Mouse (Mus musculus) lung, adult 10 weeks (tissue): ENCODE data around the gene Ormdl3. TPM values are rescaled to one million over a fixed set of nuclear protein-coding genes. Genes with fewer than 3 reads are reported as not detected.

Experiments
- polyA plus RNA-seq: library from polyadenylated mRNA; stranded (reverse); fragments of 350-450 nt; fragmentation: Illumina TruSeq; extraction: RNeasy Lipid Tissue Mini Kit (QIAGEN cat#74804); gene quantifications from one replicate; pipeline ENCODE4 v1.2.3, GENCODE M21; 2014; ENCODE audit warnings: low read depth, low replicate concordance; ENCODE audit not compliant: insufficient read depth

Gene Ormdl3
- 36.1 TPM for polyA plus RNA-seq

GRCm38 (mm10) chr11:98586892-98587563 lies at the start of gene Ormdl3:
Gene Ormdl3 (minus strand): TSS chr11:98587368.

GRCm38 (mm10) chr11:98625611-98626410 lies 38.6 kb upstream of the Ormdl3 start, which contains the start of the genes Gm12355 and Gsdma3:
Gene Gm12355 (minus strand): TSS chr11:98625661.
Gene Gsdma3 (plus strand): TSS chr11:98626360.

DNA sequence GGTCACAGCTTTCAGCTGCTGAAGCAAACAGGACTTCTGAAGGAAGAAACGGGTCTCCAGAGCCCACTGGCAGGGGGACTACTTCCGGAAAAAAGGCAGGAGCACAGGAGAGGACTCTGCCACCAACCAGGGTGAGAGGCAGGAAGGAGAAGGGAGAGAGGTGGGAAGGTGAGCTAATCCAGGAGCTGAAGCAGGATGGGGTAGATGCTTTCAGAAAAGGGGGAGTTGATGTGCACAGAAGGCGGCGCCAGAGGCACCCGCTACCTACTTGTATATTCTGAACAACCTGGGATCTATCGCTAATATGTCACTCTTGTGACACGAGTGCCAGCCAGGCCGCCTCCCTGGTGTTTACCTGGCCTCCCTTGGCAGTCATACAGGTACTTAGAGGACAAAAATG lies 10.8 kb upstream of the Ormdl3 start, which contains the start of gene Lrrc3c:
Gene Lrrc3c (plus strand): TSS at position 301 of the 400 bp plus-strand sequence.

GRCm38 (mm10) chr11:98550975-98551828 lies 36.0 kb downstream of the Ormdl3 start, which contains the start of gene Zpbp2:
Gene Zpbp2 (plus strand): TSS chr11:98551097.

DNA sequence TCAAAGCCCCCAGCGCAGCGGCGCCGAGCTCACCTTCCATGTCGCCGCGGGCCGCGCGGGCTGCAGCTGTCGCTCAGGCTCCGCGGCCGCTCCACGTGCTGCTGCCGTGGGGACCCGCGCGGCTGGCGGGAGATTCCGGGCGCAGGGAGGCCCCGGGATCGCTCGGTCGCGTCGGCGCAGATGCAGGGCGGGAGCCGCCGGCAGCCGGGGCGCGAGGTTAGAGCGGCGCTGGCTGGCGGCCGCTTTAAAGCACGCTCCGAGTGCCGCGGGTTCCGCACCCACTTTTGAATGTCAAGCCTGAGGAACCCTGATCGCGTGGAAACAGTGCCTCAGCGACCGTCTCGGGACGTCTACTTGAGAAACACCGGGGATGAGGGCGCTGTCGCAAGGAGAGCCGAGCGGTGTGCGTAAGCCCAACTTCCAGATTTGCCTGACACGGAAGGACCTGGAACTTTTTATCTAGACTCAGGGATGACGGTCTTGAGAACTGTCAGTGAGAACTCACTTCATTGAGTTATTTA lies 41.4 kb downstream of the Ormdl3 start, which contains the start of gene Ikzf3:
Gene Ikzf3 (minus strand): TSS at position 321 of the 521 bp plus-strand sequence.

Other genes with a start within 250 kb of the Ormdl3 start
- gene Ppp1r1b, start 239.0 kb downstream of the Ormdl3 start, polyA plus RNA-seq: 21.2 TPM
- gene Stard3, start 229.0 kb downstream of the Ormdl3 start, polyA plus RNA-seq: 34.9 TPM
- 57.0 TPM for gene Tcap, start 203.6 kb downstream of the Ormdl3 start, polyA plus RNA-seq
- 1.6 TPM for gene Pnmt, start 200.9 kb downstream of the Ormdl3 start, polyA plus RNA-seq
- gene Pgap3, start 186.9 kb downstream of the Ormdl3 start, polyA plus RNA-seq: 6.1 TPM
- gene Erbb2, start 174.9 kb downstream of the Ormdl3 start, polyA plus RNA-seq: 9.0 TPM
- 123 TPM for gene Mien1, start 148.4 kb downstream of the Ormdl3 start, polyA plus RNA-seq
- 15.9 TPM for gene Grb7, start 141.0 kb downstream of the Ormdl3 start, polyA plus RNA-seq
- gene Ikzf3, start 41.3 kb downstream of the Ormdl3 start, polyA plus RNA-seq: 3.4 TPM
- 0.31 TPM for gene Zpbp2, start 36.3 kb downstream of the Ormdl3 start, polyA plus RNA-seq
- gene Lrrc3c, start 10.9 kb upstream of the Ormdl3 start, polyA plus RNA-seq: not detected
- 0.33 TPM for gene Gm12355, start 38.3 kb upstream of the Ormdl3 start, polyA plus RNA-seq
- not detected for gene Gsdma3, start 39.0 kb upstream of the Ormdl3 start, polyA plus RNA-seq
- gene Gsdma2, start 59.4 kb upstream of the Ormdl3 start, polyA plus RNA-seq: not detected
- not detected for gene Gsdma, start 77.0 kb upstream of the Ormdl3 start, polyA plus RNA-seq
- 58.6 TPM for gene Psmd3, start 95.2 kb upstream of the Ormdl3 start, polyA plus RNA-seq
- gene Csf3, start 113.9 kb upstream of the Ormdl3 start, polyA plus RNA-seq: not detected
- gene Med24, start 142.1 kb upstream of the Ormdl3 start, polyA plus RNA-seq: 13.2 TPM
- gene Thra, start 153.3 kb upstream of the Ormdl3 start, polyA plus RNA-seq: 71.3 TPM
- gene Nr1d1, start 188.0 kb upstream of the Ormdl3 start, polyA plus RNA-seq: 15.6 TPM
- gene Msl1, start 208.1 kb upstream of the Ormdl3 start, polyA plus RNA-seq: 40.5 TPM
- gene Casc3, start 217.5 kb upstream of the Ormdl3 start, polyA plus RNA-seq: 20.7 TPM
- gene Rapgefl1, start 249.4 kb upstream of the Ormdl3 start, polyA plus RNA-seq: 1.1 TPM